ENCODE assay signal across 8 mouse cellular contexts in genomic region chr10:41015654-41016053, GRCm38 (mm10). TPM values are rescaled to one million over a fixed set of nuclear protein-coding genes. Genes with fewer than 3 reads are reported as not detected.
DNase-seq lines count a peak whose midpoint lies in the region; ATAC-seq and TF ChIP-seq lines count a peak whose summit lies in the region.
"Had no signal": no experiment of that assay in that cellular context is flagged by ENCODE, and none has a peak within 500 bp of the region (broad histone marks: within the 10 kb centered on the region; RNA-seq: fewer than 3 reads in every experiment).

No protein-coding gene starts in this region.

- H3K27me3 ChIP-seq in C2C12 (ENCODE audit: control insufficient read depth, insufficient read depth, insufficient read length) (peaks cover 23% of the 10 kb centered on the region), MEL (ENCODE audit: control insufficient read depth in 1 of 2, insufficient read depth in 2 of 2, low read length in 2 of 2) (peaks cover 2 to 11% of the 10 kb centered on the region in 2 experiments; a peak in 3 of 4 replicates)
- no peaks in the 10 kb centered on the region for H3K27me3 ChIP-seq in lung, embryonic 14.5 days (ENCODE audit: insufficient read depth, low read length)

- H3K9ac ChIP-seq in MEL (ENCODE audit: control insufficient read depth, low read depth, low read length, poor library complexity, severe bottlenecking) = no peak overlapping the region
- no peak overlapping the region for H3K9ac ChIP-seq in lung, embryonic 14.5 days

- peak; percentile 28; the same call in 1 of the 2 replicates for ATAC-seq in lung, embryonic 14.5 days (ENCODE audit: insufficient read depth)

- peak; percentile 77 for TF ChIP-seq RAD21 in MEL (IDR thresholded peaks at IDR 0.05; ENCODE audit: low read depth, low read length)

- H3K79me2 ChIP-seq in C2C12 (ENCODE audit: control insufficient read depth, insufficient read depth) (no peaks in the 10 kb centered on the region), MEL (ENCODE audit: control insufficient read depth, insufficient read depth, low read length, poor library complexity) (no peaks in the 10 kb centered on the region)

- peak; percentile 68 for DNase-seq in MEL (ENCODE audit: low read depth, low spot score)
- peak; percentile 75 to 84 for DNase-seq in cerebellum, postnatal 14 days
- peak; percentile 53 to 57 for DNase-seq in frontal cortex, postnatal 25 days (ENCODE audit: low spot score in 2 of 2)
- peak; percentile 49 for DNase-seq in layer of hippocampus, adult 9-10 months (ENCODE audit: low spot score)
- peak; percentile 79 for DNase-seq in lung, embryonic 14.5 days
- peak; percentile 64 for DNase-seq in right cerebral cortex, postnatal 14 days

- no peaks in the 10 kb centered on the region for H3K4me1 ChIP-seq in MEL (ENCODE audit: control insufficient read depth in 1 of 2, insufficient read depth in 2 of 2, low read length in 2 of 2)
- H3K4me1 ChIP-seq in lung, embryonic 14.5 days (ENCODE audit: insufficient read depth) = no peaks in the 10 kb centered on the region

- H3K36me3 ChIP-seq in C2C12 (ENCODE audit: control insufficient read depth, insufficient read depth) (no peaks in the 10 kb centered on the region), MEL (ENCODE audit: control insufficient read depth in 1 of 2, insufficient read depth in 2 of 2, low read length in 2 of 2) (no peaks in the 10 kb centered on the region)
- H3K36me3 ChIP-seq in lung, embryonic 14.5 days (ENCODE audit: insufficient read depth) = no peaks in the 10 kb centered on the region

- H3K9me3 ChIP-seq in MEL (replicated peaks; ENCODE audit: insufficient read depth, low read length) = no peaks in the 10 kb centered on the region
- no peaks in the 10 kb centered on the region for H3K9me3 ChIP-seq in lung, embryonic 14.5 days (ENCODE audit: low read depth, low read length)

- WGBS in lung, embryonic 14.5 days = 24% methylated on average over 4 of the region's 4 CpGs

- no peak for TF ChIP-seq POLR2A in MEL (IDR thresholded peaks at IDR 0.05; ENCODE audit: control insufficient read depth in 1 of 2, insufficient read depth in 1 of 2, low read depth in 1 of 2, low read length in 2 of 2, poor library complexity in 1 of 2)

- no peak overlapping the region for H3K27ac ChIP-seq in MEL (ENCODE audit: control insufficient read depth, low read depth, low read length)
- H3K27ac ChIP-seq in lung, embryonic 14.5 days (ENCODE audit: low read depth) = no peak overlapping the region

- H3ac ChIP-seq in C2C12 (ENCODE audit: control insufficient read depth, insufficient read length, low read depth) = no peak overlapping the region

- H3K4me3 ChIP-seq in C2C12 (ENCODE audit: insufficient read depth, poor library complexity, severe bottlenecking) (no peak overlapping the region), MEL (ENCODE audit: control insufficient read depth in 1 of 2, insufficient read depth in 1 of 2, low read depth in 2 of 2, low read length in 2 of 2) (no peak overlapping the region)
- H3K4me3 ChIP-seq in lung, embryonic 14.5 days (ENCODE audit: low read depth, low read length) = no peak overlapping the region

- TF ChIP-seq CTCF in C2C12 (IDR thresholded peaks at IDR 0.05; ENCODE audit: control insufficient read depth, insufficient read depth, insufficient read length) (peak; percentile 19), MEL (IDR thresholded peaks at IDR 0.05 in 2 of 3, conservative IDR thresholded peaks at IDR 0.05 in 1 of 3; ENCODE audit: control insufficient read depth in 1 of 3, insufficient read depth in 1 of 3, low read depth in 2 of 3, low read length in 3 of 3, poor library complexity in 1 of 3, severe bottlenecking in 1 of 3) (peak; percentile 67 to 83 (median 68))
- TF ChIP-seq CTCF in lung, embryonic 14.5 days (IDR thresholded peaks at IDR 0.05; ENCODE audit: low read depth) = peak; percentile 76

- no peak for TF ChIP-seq EP300 in MEL (IDR thresholded peaks at IDR 0.05; ENCODE audit: low read depth in 1 of 2, low read length in 2 of 2)

- H3K79me3 ChIP-seq in C2C12 (ENCODE audit: low read depth) = no peaks in the 10 kb centered on the region

- H3K4me2 ChIP-seq in lung, embryonic 14.5 days = no peak overlapping the region

TF ChIP-seq in C2C12, 6 proteins besides CTCF, POLR2A, EP300 and RAD21:
- no peak for TF ChIP-seq USF1 (IDR thresholded peaks at IDR 0.05; ENCODE audit: low read depth)
- TF ChIP-seq MYOD1 (IDR thresholded peaks at IDR 0.05; ENCODE audit: control insufficient read depth, insufficient read length, low read depth) = no peak
- TF ChIP-seq FOSL1 (IDR thresholded peaks at IDR 0.05; ENCODE audit: insufficient read depth, low read length, poor library complexity, severe bottlenecking) = no peak
- TF ChIP-seq MYOG (IDR thresholded peaks at IDR 0.05; ENCODE audit: control insufficient read depth, extremely low read depth, insufficient read length) = no peak
- no peak for TF ChIP-seq CEBPB (IDR thresholded peaks at IDR 0.05; ENCODE audit: low read depth)
- no peak for TF ChIP-seq MAX (IDR thresholded peaks at IDR 0.05)
TF ChIP-seq in C2C12: peak in this region for 0.

TF ChIP-seq in MEL, 35 proteins besides CTCF, POLR2A, EP300 and RAD21:
- TF ChIP-seq SMC3 (IDR thresholded peaks at IDR 0.05; ENCODE audit: low read depth, low read length) (peak; percentile 94), MXI1 (IDR thresholded peaks at IDR 0.05; ENCODE audit: low read depth, low read length) (no peak), ZC3H11A (IDR thresholded peaks at IDR 0.05; ENCODE audit: low read depth, low read length) (peak; percentile 67), ELF1 (IDR thresholded peaks at IDR 0.05; ENCODE audit: low read depth, low read length) (no peak)

RNA-seq across cellular contexts. Expression of gene Gpr6, which starts 56.4 kb away (rescaled TPM):
- polyA plus RNA-seq in C2C12 (2012; fragmentation: generic; extraction: Trizol) = not detected
- total RNA-seq in MEL (2012; rRNA removed) = not detected in 2 replicates
- not detected for polyA plus RNA-seq in MEL (2012; ENCODE audit: insufficient read depth in 1 of 2, insufficient read length in 2 of 2, low read depth in 1 of 2, low replicate concordance in 2 of 2, missing spikeins in 1 of 2)
- polyA plus RNA-seq in lung, embryonic 14.5 days (2014; fragmentation: Nextera tagmentation; extraction: Ambion mirVana) = not detected in 2 replicates
- polyA plus RNA-seq: heart, embryonic 16.5 days had no signal

Comparison
In these comparisons a context has a peak if more than half of its experiments do, and no peak if none do; other contexts are left out.
1. CTCF ChIP-seq: peak in every context shown above with its lines; median percentile 76 in lung, embryonic 14.5 days; 68 in MEL; 19 in C2C12.